Mouse (Mus musculus) intestine, embryonic 14.5 days (tissue): ENCODE results near the gene Olfr223. TPM values are rescaled to one million over a fixed set of nuclear protein-coding genes. Genes with fewer than 3 reads are reported as not detected.

ENCODE experiments used
- ATAC-seq: fragments of 200-750 bp; cut with Nextera tagmentation; replicated peaks from 2 replicates; pipeline ENCODE4 v1.8.0; 2017; ENCODE audit warnings: low read depth, moderate number of reproducible peaks, moderate TSS enrichment, moderate library complexity; ENCODE audit not compliant: low FRiP score, low TSS enrichment
- DNase-seq: peaks from one replicate; pipeline ENCODE4 v3.0.0-alpha.2; 2018; ENCODE audit warnings: low spot score
- H3K27ac ChIP-seq: fragments of 300-500 bp; sonication (generic); 2 replicates; pipeline ENCODE4 v1.5.1; 2014; ENCODE audit warnings: low read depth, mild to moderate bottlenecking, control low read depth
- H3K27me3 ChIP-seq: fragments of 300-500 bp; sonication (generic); replicated peaks from 2 replicates; pipeline ENCODE4 v1.6.1; 2014; ENCODE audit warnings: low read length, control low read depth; ENCODE audit not compliant: control insufficient read depth, insufficient read depth
- H3K36me3 ChIP-seq: fragments of 300-500 bp; sonication (generic); 2 replicates; pipeline ENCODE4 v1.6.1; 2014; ENCODE audit warnings: low read length, control low read depth; ENCODE audit not compliant: control insufficient read depth, insufficient read depth
- H3K4me1 ChIP-seq: fragments of 300-500 bp; sonication (generic); replicated peaks from 2 replicates; pipeline ENCODE4 v1.6.1; 2014; ENCODE audit warnings: low read length, control low read depth, mixed read lengths; ENCODE audit not compliant: control insufficient read depth, insufficient read depth
- H3K4me2 ChIP-seq: fragments of 300-500 bp; sonication (generic); 2 replicates; pipeline ENCODE4 v1.6.1; 2014; ENCODE audit warnings: low read length
- H3K4me3 ChIP-seq: fragments of 300-500 bp; sonication (generic); 2 replicates; pipeline ENCODE4 v1.5.1; 2014; ENCODE audit warnings: low read depth, low read length, control low read depth, mixed read lengths
- H3K9ac ChIP-seq: fragments of 300-500 bp; sonication (generic); 2 replicates; pipeline ENCODE4 v1.6.1; 2014; ENCODE audit warnings: mild to moderate bottlenecking, low read length
- H3K9me3 ChIP-seq: fragments of 300-500 bp; sonication (generic); 2 replicates; pipeline ENCODE4 v1.6.1; 2016; ENCODE audit warnings: low read length, control low read depth; ENCODE audit not compliant: control insufficient read depth
- WGBS: fragments of 180-500 bp; shearing (Covaris S2); extraction: QIAGEN DNeasy Blood & Tissue Kit; methylation state at CpG from one replicate; pipeline ENCODE4 v1.1.7; 2014; 5-methylcytosine and 5-hydroxymethylcytosine counted together
- polyA plus RNA-seq: library from polyadenylated mRNA; unstranded; fragments of >200 nt; fragmentation: Nextera tagmentation; extraction: Ambion mirVana; gene quantifications from 2 replicates; pipeline ENCODE4 v1.2.1, GENCODE M21; 2014

Olfr223 gene
- polyA plus RNA-seq, 1 experiment from 2014 or later: not detected

DNA sequence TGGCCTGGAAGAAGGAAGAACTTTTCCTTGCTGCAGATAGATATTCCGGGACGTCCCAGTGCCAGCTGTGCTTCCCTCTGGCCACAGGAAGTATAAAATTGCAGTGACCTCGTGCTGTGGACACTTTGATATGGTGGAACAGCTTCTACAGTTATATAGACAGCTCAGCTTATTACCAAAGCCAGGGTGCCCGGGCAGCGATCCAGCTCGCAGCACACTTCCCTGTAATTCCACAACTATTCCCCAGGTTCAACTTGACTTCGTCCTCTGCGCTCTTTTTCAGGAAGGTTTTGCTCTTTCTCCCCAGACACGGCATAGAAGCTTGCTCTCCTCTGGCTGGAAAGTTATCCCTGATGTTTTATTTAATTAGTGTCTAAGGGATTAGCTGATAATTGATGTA is 17.4 kb downstream of the Olfr223 start:
- no peak overlapping the region for H3K27ac ChIP-seq
- no peak overlapping the region for H3K4me3 ChIP-seq
- no peak overlapping the region for H3K4me2 ChIP-seq
- no peaks in the 10 kb centered on the region for H3K9me3 ChIP-seq
- 55% methylated on average over 9 of the region's 9 CpGs for WGBS
- no peak for ATAC-seq
- H3K36me3 ChIP-seq: no peaks in the 10 kb centered on the region
- DNase-seq: no peak
- H3K9ac ChIP-seq: no peak overlapping the region
- no peaks in the 10 kb centered on the region for H3K4me1 ChIP-seq
- 0 out of 2 replicates have a peak, but pooled peaks cover 7% of the 10 kb centered on the region for H3K27me3 ChIP-seq

GRCm38 (mm10) chr11:59569306-59569705 is 23.8 kb downstream of the Olfr223 start:
- WGBS: 65% methylated on average over 3 of the region's 3 CpGs

GRCm38 (mm10) chr11:59562837-59563236 is 30.3 kb downstream of the Olfr223 start:
- DNase-seq: no peak
- Histone ChIP-seq H3K9me3 (no peaks in the 10 kb centered on the region), H3K27ac (no peak overlapping the region), H3K9ac (no peak overlapping the region), H3K4me3 (no peak overlapping the region), H3K27me3 (no peaks in the 10 kb centered on the region), H3K36me3 (no peaks in the 10 kb centered on the region), H3K4me1 (no peaks in the 10 kb centered on the region), H3K4me2 (no peak overlapping the region)
- no peak for ATAC-seq
- 69% methylated on average over 9 of the region's 9 CpGs for WGBS

More at GRCm38 (mm10) chr11:59569306-59569705, 23.8 kb downstream of the Olfr223 start:
- H3K27me3 ChIP-seq: 0 out of 2 replicates have a peak, but pooled peaks cover 7% of the 10 kb centered on the region
- H3K27ac ChIP-seq: no peak overlapping the region
- no peak overlapping the region for H3K4me3 ChIP-seq
- no peaks in the 10 kb centered on the region for H3K9me3 ChIP-seq
- no peaks in the 10 kb centered on the region for H3K36me3 ChIP-seq
- DNase-seq: no peak
- ATAC-seq: no peak
- H3K4me1 ChIP-seq: no peaks in the 10 kb centered on the region
- no peak overlapping the region for H3K9ac ChIP-seq
- no peak overlapping the region for H3K4me2 ChIP-seq

DNA sequence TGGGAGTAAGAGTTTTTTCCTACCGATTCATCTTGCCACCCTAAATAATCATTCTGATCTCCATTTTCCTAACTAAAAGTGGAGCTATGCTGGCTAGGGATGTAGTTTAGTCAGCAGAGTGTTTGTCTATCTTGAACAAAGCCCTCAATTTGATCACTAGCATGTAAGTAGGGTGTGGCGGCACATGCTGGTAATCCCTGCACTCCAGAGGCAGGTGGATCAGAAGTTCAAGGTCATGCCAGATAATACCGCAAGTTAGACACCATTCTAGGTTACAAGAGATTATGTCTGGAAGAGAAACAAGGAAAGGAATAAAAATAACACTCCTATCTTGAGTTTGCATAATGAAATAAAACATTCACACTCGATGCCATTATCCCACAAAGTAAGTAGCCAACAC is 30.8 kb downstream of the Olfr223 start:
- ATAC-seq: no peak
- H3K27ac ChIP-seq: no peak overlapping the region
- H3K36me3 ChIP-seq: no peaks in the 10 kb centered on the region
- no peaks in the 10 kb centered on the region for H3K4me1 ChIP-seq
- H3K4me2 ChIP-seq: no peak overlapping the region
- no peak for DNase-seq
- H3K4me3 ChIP-seq: no peak overlapping the region
- H3K9ac ChIP-seq: no peak overlapping the region
- H3K27me3 ChIP-seq: no peaks in the 10 kb centered on the region
- 90% methylated on average over 4 of the region's 4 CpGs for WGBS
- H3K9me3 ChIP-seq: no peaks in the 10 kb centered on the region

GRCm38 (mm10) chr11:59560906-59561305 is 32.2 kb downstream of the Olfr223 start:
- Histone ChIP-seq H3K4me3 (no peak overlapping the region), H3K9me3 (no peaks in the 10 kb centered on the region), H3K27ac (no peak overlapping the region), H3K36me3 (no peaks in the 10 kb centered on the region), H3K27me3 (no peaks in the 10 kb centered on the region), H3K4me1 (no peaks in the 10 kb centered on the region; the same call in 1 of the 2 replicates), H3K4me2 (no peak overlapping the region), H3K9ac (no peak overlapping the region)
- 69% methylated on average over 3 of the region's 3 CpGs for WGBS
- no peak for ATAC-seq
- no peak for DNase-seq

DNA sequence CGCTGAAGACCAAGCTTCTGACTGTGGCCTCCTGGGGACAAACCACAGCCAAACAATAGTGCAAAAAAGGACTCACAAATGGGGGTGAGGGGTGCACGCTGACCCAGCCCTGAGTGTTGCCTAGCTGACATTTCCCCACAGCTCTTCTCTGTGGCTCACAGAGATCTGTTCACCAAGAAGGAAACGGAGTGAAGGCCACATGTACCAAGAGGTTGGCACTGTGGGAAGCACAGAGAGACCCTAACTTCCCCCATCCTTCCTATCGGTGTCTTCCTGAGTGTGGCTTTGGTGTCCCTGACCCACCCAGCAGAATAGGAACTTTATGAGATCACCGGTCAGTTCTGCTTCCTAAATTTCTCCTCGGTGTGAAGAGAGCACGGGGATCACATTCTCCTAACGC is 38.6 kb downstream of the Olfr223 start:
- no peak for ATAC-seq

GRCm38 (mm10) chr11:59554127-59554526 is 39.0 kb downstream of the Olfr223 start:
- 93% methylated on average over 11 of the region's 11 CpGs for WGBS
- H3K9me3 ChIP-seq: no peaks in the 10 kb centered on the region
- no peak for DNase-seq
- H3K4me2 ChIP-seq: no peak overlapping the region
- peaks cover 4% of the 10 kb centered on the region; the same call in 1 of the 2 replicates for H3K4me1 ChIP-seq
- H3K36me3 ChIP-seq: no peaks in the 10 kb centered on the region
- no peaks in the 10 kb centered on the region for H3K27me3 ChIP-seq
- H3K9ac ChIP-seq: no peak overlapping the region
- H3K27ac ChIP-seq: no peak overlapping the region
- ATAC-seq: no peak
- H3K4me3 ChIP-seq: no peak overlapping the region

More for the DNA sequence above, 38.6 kb downstream of the Olfr223 start:
- Histone ChIP-seq H3K9ac (no peak overlapping the region), H3K27me3 (no peaks in the 10 kb centered on the region), H3K4me1 (peaks cover 4% of the 10 kb centered on the region; the same call in 1 of the 2 replicates), H3K27ac (no peak overlapping the region), H3K4me2 (no peak overlapping the region), H3K4me3 (no peak overlapping the region), H3K36me3 (no peaks in the 10 kb centered on the region), H3K9me3 (no peaks in the 10 kb centered on the region)
- DNase-seq: no peak
- 86% methylated on average over 8 of the region's 8 CpGs for WGBS

DNA sequence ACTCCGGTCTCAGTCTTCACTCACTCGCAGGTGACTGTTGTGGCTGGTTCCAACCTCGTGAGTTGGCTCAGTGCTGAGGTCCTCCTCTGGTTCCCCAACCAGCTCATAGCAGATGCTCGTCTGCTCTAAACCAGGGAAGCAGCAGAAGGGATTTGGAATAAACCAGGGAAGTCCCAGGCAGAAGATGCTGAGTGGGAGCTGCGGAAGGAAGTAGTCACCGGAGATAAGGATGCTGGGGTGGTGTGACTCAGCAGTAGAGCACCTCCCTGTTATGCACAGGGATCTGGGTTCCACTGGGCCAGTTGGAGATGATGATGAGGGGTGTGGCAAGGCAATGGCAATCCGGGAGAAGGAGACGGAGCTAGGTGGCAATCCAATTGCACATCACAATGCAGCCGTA is 49.1 kb downstream of the Olfr223 start:
- Histone ChIP-seq H3K27ac (no peak overlapping the region), H3K9me3 (no peaks in the 10 kb centered on the region), H3K36me3 (no peaks in the 10 kb centered on the region), H3K9ac (no peak overlapping the region), H3K4me1 (no peaks in the 10 kb centered on the region), H3K4me2 (no peak overlapping the region), H3K27me3 (no peaks in the 10 kb centered on the region), H3K4me3 (no peak overlapping the region)
- DNase-seq (no peak), ATAC-seq (no peak)
- WGBS: 82% methylated on average over 9 of the region's 9 CpGs

- no peaks in the 10 kb centered on the region for H3K27me3 ChIP-seq
- ATAC-seq (no peak), DNase-seq (no peak)
- no peaks in the 10 kb centered on the region for H3K36me3 ChIP-seq
- no peak overlapping the region for H3K27ac ChIP-seq
- H3K9ac ChIP-seq: no peak overlapping the region
- H3K9me3 ChIP-seq: no peaks in the 10 kb centered on the region
- H3K4me2 ChIP-seq: no peak overlapping the region
- no peak overlapping the region for H3K4me3 ChIP-seq
- H3K4me1 ChIP-seq: 0 out of 2 replicates have a peak, but pooled peaks cover 3% of the 10 kb centered on the region
- WGBS: 82% methylated on average over 3 of the region's 3 CpGs
These were observed 49.7 kb downstream of the Olfr223 start for GRCm38 (mm10) chr11:59543376-59543775.
